Comparison of ENCODE assay signal across 18 mouse cellular contexts in genomic region chr5:30095731-30096130, GRCm38 (mm10). TPM values are rescaled to one million over a fixed set of nuclear protein-coding genes. Genes with fewer than 3 reads are reported as not detected.
"Had no signal": no experiment of that assay in that cellular context is flagged by ENCODE, and none has a peak within 500 bp of the region (broad histone marks: within the 10 kb centered on the region; RNA-seq: fewer than 3 reads in every experiment).

No protein-coding gene starts in this region.

- H3K9me3 ChIP-seq: limb, embryonic 12.5 days; lung, embryonic 15.5 days; midbrain, embryonic 12.5 days; neural tube, embryonic 13.5 days; stomach, embryonic 15.5 days had no signal

- H3K9ac ChIP-seq: limb, embryonic 12.5 days; liver, embryonic 13.5 days; liver, postnatal 0 days; lung, embryonic 15.5 days; midbrain, embryonic 12.5 days; neural tube, embryonic 13.5 days; stomach, embryonic 15.5 days had no signal

- H3K27me3 ChIP-seq: liver, embryonic 13.5 days; lung, embryonic 15.5 days; midbrain, embryonic 12.5 days; neural tube, embryonic 13.5 days; stomach, embryonic 15.5 days had no signal

- H3K36me3 ChIP-seq: limb, embryonic 12.5 days; liver, embryonic 13.5 days; lung, embryonic 15.5 days; midbrain, embryonic 12.5 days; neural tube, embryonic 13.5 days; stomach, embryonic 15.5 days had no signal

- H3K27ac ChIP-seq: left cerebral cortex, adult 2 months; limb, embryonic 12.5 days; liver, embryonic 13.5 days; lung, embryonic 15.5 days; macrophage; midbrain, embryonic 12.5 days; neural tube, embryonic 13.5 days; stomach, embryonic 15.5 days had no signal

- DNase-seq: kidney, postnatal 25 days; liver; liver, embryonic 13.5 days; liver, postnatal 0 days; lung, postnatal 14 days; retina, postnatal 1 day; thymus, postnatal 4 days had no signal

- H3K4me1 ChIP-seq: limb, embryonic 12.5 days; liver, embryonic 13.5 days; lung, embryonic 15.5 days; midbrain, embryonic 12.5 days; neural tube, embryonic 13.5 days; stomach, embryonic 15.5 days had no signal

- H3K4me3 ChIP-seq: left cerebral cortex, adult 2 months; limb, embryonic 12.5 days; liver, embryonic 13.5 days; lung, embryonic 15.5 days; megakaryocyte, embryonic 14.5 days; midbrain, embryonic 12.5 days; neural tube, embryonic 13.5 days; stomach, embryonic 15.5 days had no signal

- ATAC-seq: liver, postnatal 0 days; midbrain, embryonic 16.5 days had no signal

- H3K4me2 ChIP-seq: limb, embryonic 12.5 days; liver, embryonic 13.5 days; lung, embryonic 15.5 days; midbrain, embryonic 12.5 days; neural tube, embryonic 13.5 days; stomach, embryonic 15.5 days had no signal

RNA-seq across cellular contexts. Expression of gene Garem2, which starts 9.2 kb away (rescaled TPM):
- polyA plus RNA-seq: macrophage; spleen, adult 2 months had no signal

RNA-seq across cellular contexts. Expression of gene 3110082J24Rik, which starts 10.2 kb away (rescaled TPM):
- polyA plus RNA-seq: limb, embryonic 12.5 days; liver, embryonic 13.5 days; liver, postnatal 0 days; lung, embryonic 15.5 days; macrophage; spleen, adult 2 months; stomach, embryonic 15.5 days; testis, adult 2 months had no signal
